Mouse (Mus musculus): ENCODE data around the gene Diablo. TPM values are rescaled to one million over a fixed set of nuclear protein-coding genes. Genes with fewer than 3 reads are reported as not detected.

Gene Diablo
- polyA plus RNA-seq (2014; fragmentation: Nextera tagmentation; extraction: Ambion mirVana) = 113 and 118 TPM in 2 replicates

DNA sequence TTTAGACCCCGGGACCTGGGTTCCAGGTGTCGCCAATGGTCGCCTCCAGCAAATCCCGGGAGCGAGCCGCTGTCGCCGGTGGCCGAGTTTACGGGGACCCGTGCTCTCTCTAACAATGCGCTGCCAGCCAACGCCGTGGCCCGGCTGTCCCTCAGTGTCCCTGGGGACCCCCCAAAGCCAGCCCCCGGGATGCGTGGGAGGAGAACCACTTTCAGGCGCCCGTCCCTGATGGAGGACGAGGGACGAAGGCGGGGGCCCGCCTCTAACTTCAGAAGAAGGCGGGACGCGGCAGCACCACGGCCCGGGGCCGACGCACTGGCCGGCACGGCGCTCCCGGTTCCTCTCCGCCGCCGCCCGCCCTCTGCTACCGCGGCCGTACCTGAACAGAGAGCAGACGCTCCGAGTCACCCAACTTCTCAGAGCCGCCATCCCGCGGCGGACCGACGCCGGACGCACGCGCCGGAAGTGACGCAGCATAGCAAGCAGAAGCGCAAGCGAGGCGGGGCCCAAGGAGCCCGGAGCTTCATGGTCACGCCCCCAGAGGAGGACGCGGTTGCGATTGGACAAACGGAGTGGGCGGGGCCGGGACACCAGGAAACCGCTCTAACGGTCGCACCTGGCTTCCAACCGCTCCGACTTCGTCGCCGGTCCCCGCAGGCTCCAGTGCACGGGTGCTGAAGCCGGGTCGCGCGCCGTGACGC, at the start of gene Diablo:
Diablo (minus strand) TSS at position 485 of the 701 bp plus-strand sequence.
- peaks cover 4% of the 10 kb centered on the region; the same call in 1 of the 2 replicates for H3K4me1 ChIP-seq (ENCODE audit: control insufficient read depth, insufficient read depth, low read length)
- peaks cover 9% of the 10 kb centered on the region for H3K36me3 ChIP-seq (ENCODE audit: control insufficient read depth, insufficient read depth, low read length)
- no peaks in the 10 kb centered on the region for H3K27me3 ChIP-seq (ENCODE audit: control insufficient read depth, insufficient read depth, low read length)
- H3K4me2 ChIP-seq (replicated peaks; ENCODE audit: low read depth, low read length) = peak within 1 kb of the TSS; percentile 90
- under 1% methylated on average over 82 of the region's 82 CpGs for WGBS
- H3K9ac ChIP-seq (ENCODE audit: low read depth, low read length) = peak within 1 kb of the TSS; percentile 86
- no peaks in the 10 kb centered on the region for H3K9me3 ChIP-seq (ENCODE audit: control insufficient read depth, low read length)
- peak within 1 kb of the TSS; percentile 93 for H3K4me3 ChIP-seq (ENCODE audit: low read length)
- H3K27ac ChIP-seq (ENCODE audit: low read depth, low read length) = no peak within 1 kb of the TSS
- ATAC-seq (ENCODE audit: low FRiP score, low TSS enrichment) = peak; percentile 97

DNA sequence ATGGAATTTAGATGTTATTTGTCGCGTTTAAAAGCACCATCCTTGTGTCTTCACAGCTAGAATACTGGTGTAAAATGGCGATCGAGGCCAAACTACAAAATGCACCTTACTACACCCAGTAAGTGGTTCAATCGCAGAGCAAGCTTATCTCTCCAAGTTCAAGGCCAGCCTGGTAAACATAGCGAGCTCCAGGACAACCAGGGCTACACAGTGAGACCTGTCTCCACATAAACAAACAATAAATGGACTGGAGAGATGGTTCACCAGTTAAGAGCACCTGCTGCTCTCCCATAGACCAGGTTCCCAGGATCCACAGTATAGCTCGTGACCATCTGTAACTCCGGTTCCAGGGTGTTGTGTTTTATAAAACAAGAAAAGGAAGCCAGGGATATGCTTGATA, 49.4 kb upstream of the Diablo start:
- 62% methylated on average over 8 of the region's 8 CpGs for WGBS
- H3K9ac ChIP-seq (ENCODE audit: low read depth, low read length) = no peak overlapping the region
- peak overlapping the region; percentile 92 for H3K4me2 ChIP-seq (replicated peaks; ENCODE audit: low read depth, low read length)
- ATAC-seq (ENCODE audit: low FRiP score, low TSS enrichment) = peak; percentile 6; the same call in 1 of the 2 replicates
- H3K36me3 ChIP-seq (ENCODE audit: control insufficient read depth, insufficient read depth, low read length) = peaks cover 15% of the 10 kb centered on the region; the same call in 1 of the 2 replicates
- H3K27ac ChIP-seq (ENCODE audit: low read depth, low read length) = no peak overlapping the region
- H3K9me3 ChIP-seq (ENCODE audit: control insufficient read depth, low read length) = no peaks in the 10 kb centered on the region
- H3K4me1 ChIP-seq (ENCODE audit: control insufficient read depth, insufficient read depth, low read length) = peaks cover 7% of the 10 kb centered on the region
- H3K27me3 ChIP-seq (ENCODE audit: control insufficient read depth, insufficient read depth, low read length) = no peaks in the 10 kb centered on the region
- peak overlapping the region; percentile 99 for H3K4me3 ChIP-seq (ENCODE audit: low read length)

DNA sequence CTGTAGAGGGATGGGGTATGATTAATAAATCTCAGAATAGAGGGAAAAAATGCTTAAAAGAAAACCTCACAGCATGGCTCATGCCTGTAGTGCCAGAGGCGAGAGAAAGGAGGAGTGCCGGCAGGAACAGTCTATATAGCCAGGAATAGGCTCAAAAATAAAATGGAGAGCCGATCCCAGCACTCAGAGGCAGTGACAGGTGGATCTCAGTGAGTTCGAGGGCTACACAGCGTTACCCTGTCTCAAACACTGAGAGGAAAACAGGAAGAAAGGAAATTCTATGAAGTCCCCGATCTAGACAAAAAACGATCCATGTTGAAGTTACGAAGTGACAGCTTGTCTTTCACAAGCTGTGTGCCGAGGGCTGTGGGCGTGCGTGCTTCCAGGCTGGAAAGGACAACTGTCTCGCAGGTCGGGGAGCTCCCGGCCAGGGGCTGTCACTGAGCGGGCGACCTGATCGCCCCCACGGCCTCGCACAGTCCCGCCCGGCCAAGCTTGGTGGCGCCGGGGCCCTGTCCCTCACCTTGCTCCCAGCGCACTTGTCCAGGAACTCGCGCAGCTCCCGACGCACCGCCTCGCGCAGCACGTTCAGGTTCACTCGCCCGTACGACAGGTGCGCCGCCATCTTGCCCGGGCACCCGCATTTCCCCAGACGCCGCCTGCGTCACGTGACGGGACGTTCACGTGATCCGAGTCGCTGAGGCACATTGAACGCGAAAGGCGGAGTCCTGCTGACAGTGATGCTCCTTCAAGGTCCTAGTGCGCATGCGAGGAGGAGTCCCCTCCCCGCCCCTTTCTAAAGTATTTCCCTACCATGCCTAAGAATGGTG, 48.6 kb upstream of the Diablo start, which contains the start of gene Vps33a:
Vps33a (minus strand) TSS at position 682 of the 830 bp plus-strand sequence.
- Histone ChIP-seq H3K36me3 (ENCODE audit: control insufficient read depth, insufficient read depth, low read length) (peaks cover 17% of the 10 kb centered on the region; the same call in 1 of the 2 replicates), H3K9ac (ENCODE audit: low read depth, low read length) (peak within 1 kb of the TSS; percentile 83), H3K27ac (ENCODE audit: low read depth, low read length) (0 out of 2 replicates have a peak within 1 kb of the TSS, but pooled peaks have one; percentile 17), H3K27me3 (ENCODE audit: control insufficient read depth, insufficient read depth, low read length) (no peaks in the 10 kb centered on the region), H3K4me2 (replicated peaks; ENCODE audit: low read depth, low read length) (peak within 1 kb of the TSS; percentile 92), H3K4me1 (ENCODE audit: control insufficient read depth, insufficient read depth, low read length) (peaks cover 7% of the 10 kb centered on the region), H3K4me3 (ENCODE audit: low read length) (peak within 1 kb of the TSS; percentile 99), H3K9me3 (ENCODE audit: control insufficient read depth, low read length) (no peaks in the 10 kb centered on the region)
- under 1% methylated on average over 54 of the region's 54 CpGs for WGBS
- ATAC-seq (ENCODE audit: low FRiP score, low TSS enrichment) = peak; percentile 96

DNA sequence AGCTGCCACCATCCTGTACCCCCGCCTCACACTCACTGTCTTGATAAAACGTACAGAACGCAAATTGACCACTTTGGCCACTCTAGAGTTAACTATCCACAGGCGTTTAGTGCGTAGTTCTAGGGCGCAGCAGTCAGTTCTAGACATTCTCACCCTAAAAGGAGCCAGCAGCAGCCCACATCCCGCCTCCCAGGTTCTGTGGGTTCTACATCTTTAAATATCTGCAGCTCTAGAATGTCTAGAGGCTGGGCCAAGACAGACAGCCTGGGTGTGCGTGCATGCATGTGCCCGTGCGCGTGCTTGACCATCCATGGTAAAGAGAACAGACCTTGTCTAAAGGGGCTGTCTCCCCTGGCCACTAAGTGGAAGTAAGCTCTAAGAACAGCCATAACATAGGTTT, 37.2 kb upstream of the Diablo start:
- Histone ChIP-seq H3K36me3 (ENCODE audit: control insufficient read depth, insufficient read depth, low read length) (peaks cover 78% of the 10 kb centered on the region), H3K4me3 (ENCODE audit: low read length) (no peak overlapping the region), H3K27me3 (ENCODE audit: control insufficient read depth, insufficient read depth, low read length) (no peaks in the 10 kb centered on the region), H3K4me1 (ENCODE audit: control insufficient read depth, insufficient read depth, low read length) (no peaks in the 10 kb centered on the region), H3K9ac (ENCODE audit: low read depth, low read length) (no peak overlapping the region), H3K9me3 (ENCODE audit: control insufficient read depth, low read length) (no peaks in the 10 kb centered on the region), H3K4me2 (replicated peaks; ENCODE audit: low read depth, low read length) (no peak overlapping the region), H3K27ac (ENCODE audit: low read depth, low read length) (no peak overlapping the region)
- 91% methylated on average over 11 of the region's 11 CpGs for WGBS
- no peak for ATAC-seq (ENCODE audit: low FRiP score, low TSS enrichment)

DNA sequence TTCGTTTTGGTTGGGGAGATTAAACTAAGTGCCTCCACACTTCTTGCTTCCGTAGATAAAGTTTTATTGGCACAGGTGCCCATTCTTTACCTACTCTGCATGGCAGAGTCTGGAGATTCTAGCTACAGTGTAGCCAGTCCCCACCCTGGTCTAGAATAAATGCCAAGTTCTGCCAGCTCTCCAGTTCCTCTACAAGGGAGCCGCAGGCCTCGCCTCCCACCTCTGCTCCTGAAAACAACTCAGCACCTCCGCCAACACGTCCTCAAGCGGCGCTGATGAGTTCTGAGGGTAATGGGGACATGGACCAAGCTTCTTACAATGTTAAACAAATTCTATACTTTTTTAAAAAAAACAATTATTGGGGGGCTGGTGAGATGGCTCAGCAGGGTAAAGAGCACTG, 35.6 kb upstream of the Diablo start:
- ATAC-seq (ENCODE audit: low FRiP score, low TSS enrichment) = no peak
- no peaks in the 10 kb centered on the region for H3K27me3 ChIP-seq (ENCODE audit: control insufficient read depth, insufficient read depth, low read length)
- H3K27ac ChIP-seq (ENCODE audit: low read depth, low read length) = no peak overlapping the region
- H3K4me2 ChIP-seq (replicated peaks; ENCODE audit: low read depth, low read length) = no peak overlapping the region
- WGBS = 82% methylated on average over 8 of the region's 8 CpGs
- H3K9me3 ChIP-seq (ENCODE audit: control insufficient read depth, low read length) = no peaks in the 10 kb centered on the region
- no peaks in the 10 kb centered on the region for H3K4me1 ChIP-seq (ENCODE audit: control insufficient read depth, insufficient read depth, low read length)
- H3K4me3 ChIP-seq (ENCODE audit: low read length) = no peak overlapping the region
- peaks cover 71% of the 10 kb centered on the region for H3K36me3 ChIP-seq (ENCODE audit: control insufficient read depth, insufficient read depth, low read length)
- no peak overlapping the region for H3K9ac ChIP-seq (ENCODE audit: low read depth, low read length)

DNA sequence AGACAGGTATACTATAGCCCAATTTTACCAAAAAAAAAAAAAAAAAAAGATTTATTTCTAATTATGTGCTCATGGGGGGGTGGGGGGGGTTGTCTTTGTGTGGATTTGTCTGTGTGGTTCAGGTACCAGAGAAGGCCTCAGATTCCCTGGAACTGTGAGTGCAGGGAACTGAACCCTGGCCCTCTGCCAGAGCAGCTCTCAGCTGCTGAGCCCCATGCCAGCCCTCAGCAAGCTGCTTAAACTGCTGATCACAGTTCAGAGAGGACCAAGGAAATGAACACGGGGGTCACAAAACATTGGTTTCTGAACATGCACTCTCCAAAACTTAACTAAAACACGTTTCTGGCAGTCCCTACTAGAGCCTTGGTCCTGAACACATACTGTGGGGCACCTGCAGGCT, 32.5 kb upstream of the Diablo start:
- no peak overlapping the region for H3K27ac ChIP-seq (ENCODE audit: low read depth, low read length)
- no peaks in the 10 kb centered on the region for H3K4me1 ChIP-seq (ENCODE audit: control insufficient read depth, insufficient read depth, low read length)
- no peak overlapping the region for H3K4me3 ChIP-seq (ENCODE audit: low read length)
- H3K9ac ChIP-seq (ENCODE audit: low read depth, low read length) = no peak overlapping the region
- no peak for ATAC-seq (ENCODE audit: low FRiP score, low TSS enrichment)
- H3K36me3 ChIP-seq (ENCODE audit: control insufficient read depth, insufficient read depth, low read length) = peaks cover 47% of the 10 kb centered on the region
- no peaks in the 10 kb centered on the region for H3K27me3 ChIP-seq (ENCODE audit: control insufficient read depth, insufficient read depth, low read length)
- H3K9me3 ChIP-seq (ENCODE audit: control insufficient read depth, low read length) = no peaks in the 10 kb centered on the region
- no peak overlapping the region for H3K4me2 ChIP-seq (replicated peaks; ENCODE audit: low read depth, low read length)
- WGBS = 70% methylated on average over 2 of the region's 2 CpGs

DNA sequence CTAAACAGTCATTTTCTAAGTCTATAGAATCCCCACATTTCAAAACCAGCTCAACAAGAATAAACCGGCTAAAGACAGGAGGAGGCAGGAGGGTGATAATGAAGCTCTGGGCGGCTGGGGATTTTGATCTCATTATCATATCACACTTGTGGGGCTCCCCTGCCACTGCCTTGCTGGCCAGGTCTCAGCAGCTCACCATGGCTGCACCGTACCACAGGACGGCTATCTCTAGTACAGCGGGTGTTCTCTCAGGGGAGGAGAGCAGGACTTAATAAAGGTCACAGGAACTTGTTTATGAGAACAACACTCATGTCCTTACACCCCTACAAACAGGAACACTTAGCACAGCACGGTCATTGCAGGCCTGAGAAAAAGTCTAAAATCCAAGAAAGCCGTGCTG, 31.7 kb upstream of the Diablo start:
- no peak overlapping the region for H3K4me3 ChIP-seq (ENCODE audit: low read length)

DNA sequence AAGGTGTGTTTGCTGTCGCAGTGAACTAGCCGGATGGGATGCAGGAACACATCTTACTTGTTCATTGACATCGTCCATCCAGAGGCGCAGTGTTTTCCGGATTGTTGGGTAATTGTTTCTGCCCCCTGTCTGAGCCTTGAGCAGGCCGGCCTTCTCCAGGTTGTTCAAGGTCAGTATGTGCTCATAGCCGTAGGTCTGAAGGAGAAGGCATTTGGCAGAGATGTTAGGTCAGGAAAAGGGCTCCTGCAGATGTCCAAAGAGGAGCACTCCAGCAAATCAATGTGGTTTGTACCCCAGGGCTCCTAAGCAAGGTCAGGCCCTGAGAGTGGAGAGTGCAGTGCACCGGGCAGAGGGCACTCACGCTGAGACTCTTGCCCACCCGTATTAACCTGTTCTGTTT, 9.8 kb upstream of the Diablo start:
- Histone ChIP-seq H3K4me3 (ENCODE audit: low read length) (no peak overlapping the region), H3K9ac (ENCODE audit: low read depth, low read length) (no peak overlapping the region), H3K9me3 (ENCODE audit: control insufficient read depth, low read length) (no peaks in the 10 kb centered on the region), H3K4me1 (ENCODE audit: control insufficient read depth, insufficient read depth, low read length) (no peaks in the 10 kb centered on the region), H3K4me2 (replicated peaks; ENCODE audit: low read depth, low read length) (no peak overlapping the region), H3K36me3 (ENCODE audit: control insufficient read depth, insufficient read depth, low read length) (peaks cover 59% of the 10 kb centered on the region), H3K27me3 (ENCODE audit: control insufficient read depth, insufficient read depth, low read length) (no peaks in the 10 kb centered on the region), H3K27ac (ENCODE audit: low read depth, low read length) (no peak overlapping the region)
- 97% methylated on average over 10 of the region's 10 CpGs for WGBS
- no peak for ATAC-seq (ENCODE audit: low FRiP score, low TSS enrichment)

More for the DNA sequence above, 31.7 kb upstream of the Diablo start:
- H3K36me3 ChIP-seq (ENCODE audit: control insufficient read depth, insufficient read depth, low read length) = peaks cover 45% of the 10 kb centered on the region
- H3K4me1 ChIP-seq (ENCODE audit: control insufficient read depth, insufficient read depth, low read length) = no peaks in the 10 kb centered on the region
- H3K9ac ChIP-seq (ENCODE audit: low read depth, low read length) = no peak overlapping the region
- no peaks in the 10 kb centered on the region for H3K9me3 ChIP-seq (ENCODE audit: control insufficient read depth, low read length)
- H3K27me3 ChIP-seq (ENCODE audit: control insufficient read depth, insufficient read depth, low read length) = no peaks in the 10 kb centered on the region
- no peak overlapping the region for H3K4me2 ChIP-seq (replicated peaks; ENCODE audit: low read depth, low read length)
- WGBS = 91% methylated on average over 7 of the region's 7 CpGs
- no peak for ATAC-seq (ENCODE audit: low FRiP score, low TSS enrichment)
- no peak overlapping the region for H3K27ac ChIP-seq (ENCODE audit: low read depth, low read length)

DNA sequence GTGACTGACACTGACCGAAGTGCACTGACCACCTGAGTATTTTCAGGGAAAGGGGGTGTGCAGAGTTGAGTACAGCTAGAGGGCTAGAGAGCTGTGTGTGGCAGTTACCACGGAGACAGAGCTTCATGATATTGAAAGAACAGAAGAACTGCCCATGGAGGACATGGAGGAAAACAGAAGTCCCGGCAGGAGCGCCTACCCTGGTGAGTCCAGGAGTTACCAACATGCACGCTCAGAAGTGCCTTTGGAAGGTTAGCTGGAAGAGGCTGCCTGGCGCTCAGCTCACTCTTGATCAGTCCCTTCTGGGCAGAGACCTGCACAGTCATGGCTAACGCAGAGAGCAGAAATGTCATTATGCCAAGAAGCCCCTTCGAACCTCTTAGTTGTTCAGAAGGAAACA, 6.1 kb upstream of the Diablo start:
- no peak overlapping the region for H3K27ac ChIP-seq (ENCODE audit: low read depth, low read length)
- no peaks in the 10 kb centered on the region for H3K27me3 ChIP-seq (ENCODE audit: control insufficient read depth, insufficient read depth, low read length)
- H3K4me1 ChIP-seq (ENCODE audit: control insufficient read depth, insufficient read depth, low read length) = no peaks in the 10 kb centered on the region
- H3K36me3 ChIP-seq (ENCODE audit: control insufficient read depth, insufficient read depth, low read length) = peaks cover 56% of the 10 kb centered on the region
- no peak overlapping the region for H3K4me2 ChIP-seq (replicated peaks; ENCODE audit: low read depth, low read length)
- no peaks in the 10 kb centered on the region for H3K9me3 ChIP-seq (ENCODE audit: control insufficient read depth, low read length)
- H3K4me3 ChIP-seq (ENCODE audit: low read length) = no peak overlapping the region
- ATAC-seq (ENCODE audit: low FRiP score, low TSS enrichment) = no peak
- no peak overlapping the region for H3K9ac ChIP-seq (ENCODE audit: low read depth, low read length)
- 88% methylated on average over 8 of the region's 8 CpGs for WGBS

Data from kidney, embryonic 14.5 days (tissue).